Mouse (Mus musculus): Measurements from ENCODE around the gene Rnf31. TPM values are rescaled to one million over a fixed set of nuclear protein-coding genes. Genes with fewer than 3 reads are reported as not detected.
A peak's percentile ranks its signal among the peaks of the same experiment; 100 is the strongest.

The Rnf31 gene
- polyA plus RNA-seq, 2 experiments from 2014 or later, result 35.5 to 47.2 TPM

- ATAC-seq, result peak; percentile 95
These were observed 13.4 kb upstream of the Rnf31 start, which contains the start of gene Psme1 for GRCm38 (mm10) chr14:55577871-55578667. Gene Psme1, plus strand, starts transcription at chr14:55578123.

GRCm38 (mm10) chr14:55578668-55579269 lies 12.7 kb upstream of the Rnf31 start:
- peak; percentile 62 for ATAC-seq

DNA sequence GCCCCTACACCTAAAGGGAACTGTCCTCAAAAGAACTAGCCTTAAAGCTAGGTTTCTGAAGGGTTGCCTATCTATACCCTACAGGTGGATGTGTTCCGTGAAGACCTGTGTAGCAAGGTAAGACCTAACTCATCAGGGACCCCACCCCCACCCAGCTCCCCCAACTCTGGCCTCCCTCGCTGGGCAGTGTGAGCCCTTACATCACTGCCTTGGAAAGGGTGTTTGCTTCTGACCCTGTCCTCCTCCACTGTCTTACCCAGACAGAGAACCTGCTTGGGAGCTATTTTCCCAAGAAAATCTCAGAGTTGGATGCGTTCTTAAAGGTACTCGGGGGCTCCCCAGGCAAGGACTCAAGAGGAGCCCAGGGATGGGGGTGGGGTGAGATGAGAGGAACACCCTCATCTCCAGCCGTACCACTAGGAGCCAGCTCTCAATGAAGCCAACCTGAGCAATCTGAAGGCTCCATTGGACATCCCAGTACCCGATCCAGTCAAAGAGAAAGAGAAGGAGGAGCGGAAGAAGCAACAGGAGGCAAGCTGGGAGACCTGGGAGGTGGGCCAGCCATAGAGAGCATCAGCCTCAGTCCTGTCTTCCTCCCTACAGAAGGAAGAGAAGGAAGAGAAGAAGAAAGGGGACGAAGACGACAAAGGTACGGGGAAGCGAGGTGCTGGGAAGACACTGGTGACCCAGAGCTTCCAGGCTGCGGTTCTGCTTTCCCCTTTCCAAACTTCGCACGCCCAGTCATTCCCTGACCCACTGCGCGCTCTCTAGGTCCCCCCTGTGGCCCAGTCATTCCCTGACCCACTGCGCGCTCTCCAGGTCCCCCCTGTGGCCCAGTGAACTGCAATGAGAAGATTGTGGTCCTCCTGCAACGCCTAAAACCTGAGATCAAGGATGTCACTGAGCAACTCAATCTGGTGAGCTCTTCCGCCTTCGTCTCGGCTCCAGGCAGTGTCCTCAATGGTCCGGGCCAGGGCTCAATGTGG lies 11.7 kb upstream of the Rnf31 start:
- ATAC-seq, result no peak

GRCm38 (mm10) chr14:55580731-55581130 lies 10.8 kb upstream of the Rnf31 start:
- ATAC-seq, result no peak

- ATAC-seq, result no peak
These were observed 9.4 kb upstream of the Rnf31 start for GRCm38 (mm10) chr14:55581981-55582681.

DNA sequence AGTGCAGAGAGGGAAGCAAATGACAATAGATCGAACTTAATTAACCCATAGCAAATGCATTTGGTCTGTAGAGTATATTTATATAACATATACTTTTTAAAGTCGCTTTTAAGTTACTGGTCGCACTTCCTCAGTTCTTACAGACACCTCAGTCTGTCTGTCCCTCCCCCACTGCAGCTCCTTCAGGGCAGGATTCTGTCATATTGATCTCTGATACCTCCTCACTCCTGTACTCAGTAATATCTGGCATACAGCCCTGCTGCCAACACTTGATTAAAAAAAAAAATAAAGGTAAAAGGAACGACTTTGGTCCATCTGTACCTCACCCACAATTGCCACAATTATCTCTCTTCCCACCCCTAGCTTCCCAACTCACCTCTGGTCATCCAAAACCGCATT lies 7.2 kb upstream of the Rnf31 start:
- ATAC-seq, result no peak

- ATAC-seq, result peak; percentile 81
These were observed 6.6 kb upstream of the Rnf31 start, which contains the start of gene Emc9 for GRCm38 (mm10) chr14:55584702-55585565. Gene Emc9, minus strand, starts transcription at chr14:55585302.

DNA sequence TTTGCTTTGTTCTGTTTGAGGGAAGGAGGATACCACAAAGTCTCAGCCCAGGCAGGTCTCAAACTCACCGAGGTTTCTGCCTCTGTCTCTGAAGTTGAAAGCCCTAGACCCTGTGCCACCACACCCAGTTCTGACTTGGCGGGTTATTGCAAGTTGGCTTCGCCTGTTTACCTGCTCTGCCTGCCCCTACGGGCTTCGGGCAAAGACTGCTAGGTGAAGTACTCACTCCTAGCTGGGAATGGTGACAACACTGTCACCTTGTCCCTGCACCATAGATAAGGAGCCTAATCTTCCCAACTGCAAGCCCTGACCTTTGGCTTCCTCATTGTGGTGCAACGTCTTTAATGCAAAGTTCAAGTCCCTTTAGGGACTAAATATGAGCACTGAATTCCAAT lies 5.9 kb upstream of the Rnf31 start:
- peak; percentile 30 for ATAC-seq

- no peak for ATAC-seq
These were observed 5.4 kb upstream of the Rnf31 start for GRCm38 (mm10) chr14:55586149-55586548.

DNA sequence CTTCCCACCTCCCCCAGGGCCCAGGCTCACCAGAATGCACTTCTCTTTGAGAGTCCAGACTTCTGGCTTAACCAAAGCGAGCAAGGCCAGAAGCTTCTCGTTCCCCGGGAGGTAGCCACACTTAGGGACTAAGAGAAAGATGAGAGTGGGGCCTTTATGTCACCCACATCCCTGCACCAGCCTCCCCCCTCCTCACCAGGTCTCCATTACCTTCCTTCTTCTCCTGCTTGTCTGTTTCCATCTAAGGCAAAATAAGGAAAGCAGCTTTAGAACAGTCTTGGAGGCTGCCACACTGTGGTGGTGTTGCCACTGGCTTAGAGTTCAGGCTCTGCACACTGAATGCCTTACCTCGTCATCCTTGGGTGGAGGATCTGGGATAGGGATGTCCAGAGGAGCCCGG lies 2.2 kb upstream of the Rnf31 start:
- ATAC-seq, result no peak

DNA sequence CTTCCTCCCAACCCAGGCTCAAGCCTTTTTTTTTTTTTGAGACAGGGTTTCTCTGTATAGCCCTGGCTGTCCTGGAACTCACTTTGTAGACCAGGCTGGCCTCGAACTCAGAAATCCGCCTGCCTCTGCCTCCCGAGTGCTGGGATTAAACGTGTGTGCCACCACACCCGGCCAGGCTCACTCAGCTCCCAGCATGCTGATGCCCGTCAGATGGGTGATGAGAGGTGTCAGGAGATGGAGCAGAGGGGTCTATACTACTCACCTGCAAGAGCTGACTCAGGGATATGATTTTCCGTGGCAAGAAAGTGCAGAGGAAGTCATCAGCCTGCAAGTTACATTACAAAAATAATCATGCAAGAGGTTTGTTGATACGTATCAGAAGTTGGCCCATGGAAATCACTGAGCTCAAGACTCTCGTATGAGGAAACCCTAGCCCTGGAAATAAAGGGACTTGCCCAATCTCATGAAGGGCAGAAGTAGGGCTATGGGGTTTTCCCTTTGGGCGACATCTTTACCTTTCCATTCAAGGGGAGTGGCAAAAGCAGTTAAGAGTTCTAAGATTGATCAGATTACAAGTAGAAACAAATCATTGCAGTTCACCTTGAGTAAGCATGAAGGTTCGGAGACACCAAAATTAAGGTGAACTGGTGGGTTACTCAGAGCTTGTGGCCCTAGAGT lies 1.6 kb upstream of the Rnf31 start:
- peak; percentile 35 for ATAC-seq

GRCm38 (mm10) chr14:55590748-55591330 lies 669 bp upstream of the Rnf31 start, which contains the start of gene Psme2:
Gene Psme2, minus strand, starts transcription at chr14:55591113.
- ATAC-seq, result peak; percentile 60

- no peak for ATAC-seq
These were observed 718 bp downstream of the Rnf31 start for GRCm38 (mm10) chr14:55592226-55592625.

GRCm38 (mm10) chr14:55596036-55596690 lies 4.7 kb downstream of the Rnf31 start:
- ATAC-seq, result no peak

GRCm38 (mm10) chr14:55598521-55599390 lies 7.2 kb downstream of the Rnf31 start:
- ATAC-seq, result no peak

GRCm38 (mm10) chr14:55603271-55603632 lies 11.7 kb downstream of the Rnf31 start, which contains the start of gene Irf9:
Gene Irf9, plus strand, starts transcription at chr14:55603571.
- ATAC-seq, result no peak

- ATAC-seq, result peak; percentile 96
These were observed 12.4 kb downstream of the Rnf31 start for GRCm38 (mm10) chr14:55603633-55604576.

All from CD4-positive, CD25-positive, alpha-beta regulatory T cell, adult 4 months (primary cell).